Mouse (Mus musculus) adrenal gland, adult 2 months (tissue): ENCODE results near the gene Xrn1. TPM values are rescaled to one million over a fixed set of nuclear protein-coding genes. Genes with fewer than 3 reads are reported as not detected.
A peak's percentile ranks its signal among the peaks of the same experiment; 100 is the strongest.
"Not testable (repeated sequence)": the region's sequence is repeated elsewhere in the genome, so short reads cannot be mapped to it uniquely, and the experiment has no call there.

Source experiments
- DNase-seq: peaks from one replicate; pipeline ENCODE4 v3.0.0; 2021
- long read RNA-seq: library from polyadenylated mRNA; stranded (forward); transcript quantifications from one replicate; pipeline ENCODE4 v2.0.0, GENCODE M21; 2021
- polyA plus RNA-seq: library from polyadenylated mRNA; depleted of rRNA; stranded (reverse); fragments of >200 nt; gene quantifications from 2 replicates; pipeline ENCODE4 v1.2.3, GENCODE M21; 2012; rRNA removed
- total RNA-seq, 2 experiments: library from RNA; stranded (reverse); gene quantifications; 2 replicates each; pipeline ENCODE4 v1.2.3; 2021

Gene Xrn1
- total RNA-seq (10 to 100 TPM; 19.5 to 20.7 TPM), polyA plus RNA-seq (0.98 and 1.2 TPM in 2 replicates)
- long read RNA-seq, partial matches to known transcripts = 2 of 7 reads
- long read RNA-seq, other reads (novel, unspliced or antisense) = 5 of 7 reads

DNA sequence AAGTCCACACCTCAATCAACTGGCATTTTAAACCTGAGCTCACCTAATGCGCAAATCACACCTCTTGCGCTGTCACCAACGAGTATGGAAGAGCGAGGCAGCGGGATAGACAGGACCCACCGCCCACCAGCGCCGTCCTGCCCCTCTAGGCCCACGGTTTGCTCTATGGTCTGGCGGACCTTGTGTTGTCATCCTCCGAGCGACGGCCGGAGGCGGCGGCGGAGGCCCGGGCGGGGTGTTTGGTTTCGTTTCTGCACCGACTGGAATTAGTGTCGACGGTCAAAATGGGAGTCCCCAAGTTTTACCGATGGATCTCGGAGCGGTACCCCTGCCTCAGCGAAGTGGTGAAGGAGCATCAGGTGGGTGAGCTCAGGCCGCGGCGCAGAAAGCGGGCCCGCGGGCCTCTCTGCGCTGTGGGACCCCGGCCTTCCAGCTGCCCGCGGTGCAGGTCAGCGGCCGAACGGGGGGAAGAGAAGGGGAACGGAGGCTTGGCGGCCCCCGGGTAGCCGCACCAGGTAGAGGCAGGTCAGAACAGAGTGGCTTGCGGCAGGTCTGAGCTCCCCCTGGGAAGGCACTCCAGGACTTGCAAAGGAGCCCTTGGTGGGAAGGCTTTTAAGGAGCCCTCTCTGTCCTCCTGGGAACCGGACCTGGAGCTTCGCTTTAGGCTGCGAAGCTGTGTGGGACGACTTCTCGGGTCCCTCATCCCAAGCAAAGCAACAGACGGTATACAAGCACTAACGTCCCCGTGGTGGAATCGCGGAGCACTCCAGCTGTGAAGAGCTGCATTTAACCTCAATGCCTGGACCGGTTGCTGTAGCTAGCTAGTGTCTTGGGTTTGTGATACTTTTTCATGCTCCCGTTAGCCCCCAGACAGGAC, at the start of gene Xrn1:
Gene Xrn1, plus strand, starts transcription at position 176 of the 877 bp plus-strand sequence.
- DNase-seq = peak; percentile 96

DNA sequence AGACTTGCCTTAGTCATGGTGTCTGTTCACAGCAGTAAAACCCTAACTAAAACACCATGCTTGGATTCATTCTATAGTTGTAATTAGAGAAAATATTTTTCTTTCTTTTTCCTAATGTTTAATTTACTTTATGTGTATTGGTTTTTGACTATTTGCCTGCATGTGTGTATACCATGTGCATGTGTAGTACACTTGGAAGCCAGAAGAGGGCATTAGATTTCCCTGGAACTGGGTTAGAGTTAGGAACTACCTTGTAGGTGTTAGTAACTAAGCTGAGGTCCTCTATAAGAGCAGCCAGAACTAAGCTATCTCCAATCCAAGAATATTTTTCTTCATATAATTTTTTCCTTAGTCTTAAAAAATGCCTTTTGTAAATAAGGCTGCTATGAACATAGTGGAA, 21.7 kb upstream of the Xrn1 start:
- DNase-seq = no peak

DNA sequence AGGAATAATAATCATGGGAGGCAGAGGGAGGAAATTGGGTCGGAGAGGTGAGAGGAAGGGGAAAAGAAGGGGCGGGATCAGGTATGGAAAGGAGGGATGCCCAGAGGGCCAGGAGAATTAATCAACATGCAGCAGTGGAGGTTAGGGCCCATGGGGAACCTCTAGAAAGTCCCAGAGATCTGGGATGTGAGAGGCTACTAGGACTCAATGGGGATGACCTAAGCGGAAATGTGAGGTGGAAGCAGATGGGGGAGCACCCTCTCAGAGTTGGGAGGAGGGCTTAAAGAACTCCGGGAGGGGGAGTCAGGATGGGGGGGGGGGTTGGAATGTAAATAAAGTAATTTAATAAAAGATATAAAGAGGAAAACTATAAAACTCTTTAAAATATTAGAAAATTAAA, 902 bp upstream of the Xrn1 start:
- no peak for DNase-seq

DNA sequence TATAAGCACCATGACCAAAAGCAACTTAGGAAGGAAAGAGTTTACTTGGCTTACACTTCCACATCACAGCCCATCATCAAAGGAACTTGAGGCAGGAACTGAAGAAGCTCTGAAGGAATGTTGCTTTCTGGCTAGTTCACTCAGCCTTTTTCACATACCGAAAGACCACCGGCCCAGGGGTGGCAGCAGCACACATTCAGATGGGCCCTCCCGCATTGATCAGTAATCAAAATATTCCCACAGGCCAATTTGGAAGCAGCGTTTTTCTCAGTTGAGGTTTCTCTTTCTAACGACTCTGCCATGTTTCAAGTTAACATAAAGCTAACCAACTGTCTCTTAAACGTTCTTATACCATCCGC, 355 bp upstream of the Xrn1 start:
- no peak for DNase-seq

DNA sequence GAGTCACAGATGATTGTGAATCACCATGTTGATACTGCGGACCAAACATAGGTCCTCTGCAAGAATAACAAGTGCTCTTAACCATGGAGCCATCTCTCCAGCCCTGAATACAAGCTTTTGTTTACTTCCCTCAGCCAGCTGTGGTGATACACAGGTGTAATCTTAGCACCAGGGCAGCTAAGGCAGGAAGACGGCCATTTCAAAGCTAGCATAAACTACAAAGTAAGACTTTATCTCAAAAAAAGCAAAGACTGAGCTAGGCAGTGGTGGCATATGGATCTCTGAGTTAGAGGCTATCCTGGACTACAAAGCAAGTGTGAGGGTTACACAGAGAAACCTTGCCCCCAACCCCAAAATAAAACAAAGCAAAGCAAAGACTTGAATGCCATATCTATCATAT, 3.1 kb downstream of the Xrn1 start:
- DNase-seq = no peak

DNA sequence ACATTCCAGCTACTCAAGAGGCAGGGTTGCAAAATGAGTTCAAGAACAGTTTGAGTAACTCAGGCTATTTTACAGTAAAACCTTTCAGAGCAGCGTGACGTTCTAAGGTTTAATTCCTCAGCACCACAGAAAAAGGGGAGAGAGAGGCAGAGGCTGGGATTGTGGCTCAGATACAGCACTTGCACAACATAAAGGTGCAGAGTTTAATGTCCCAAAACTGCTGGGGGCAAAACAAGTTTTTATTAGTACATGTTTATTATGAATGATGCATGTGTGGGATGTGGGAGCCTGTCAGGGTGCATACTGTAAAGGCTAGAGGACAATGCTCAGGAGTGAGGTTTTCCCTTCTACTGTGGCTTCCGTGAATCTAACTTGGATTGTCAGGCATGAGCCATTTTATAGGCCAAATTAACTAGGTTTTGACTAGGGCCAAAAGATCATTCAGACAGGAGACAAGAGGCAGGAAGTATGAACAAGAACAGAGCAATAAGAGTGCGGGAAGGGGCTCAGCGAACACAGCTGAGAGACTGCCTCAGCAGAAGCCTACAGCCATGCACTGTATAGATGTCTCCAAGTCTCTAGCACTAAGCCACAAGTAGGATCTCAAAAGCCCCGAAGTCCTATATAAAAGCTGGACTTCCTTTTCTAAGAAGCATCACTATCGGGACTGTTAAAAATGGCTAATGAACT, 3.6 kb downstream of the Xrn1 start:
- DNase-seq = no peak

DNA sequence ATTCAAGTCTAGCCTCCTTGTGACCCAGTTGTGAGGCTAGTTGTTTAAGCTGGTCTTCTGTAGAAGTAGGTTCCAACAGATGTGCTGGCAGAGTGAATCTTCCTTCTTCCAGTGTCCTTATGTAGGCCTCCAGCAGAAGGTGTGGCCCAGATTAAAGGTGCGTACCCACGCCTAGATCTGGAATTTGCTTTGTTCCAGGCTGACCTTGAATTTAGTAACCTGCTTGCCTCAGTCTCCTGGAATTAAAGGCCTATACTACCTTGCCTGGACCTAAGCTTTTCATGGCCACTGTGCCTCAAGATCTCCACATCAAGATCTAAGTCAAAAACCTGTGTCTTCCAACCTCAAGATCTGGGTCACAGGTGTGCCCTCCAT, 4.2 kb downstream of the Xrn1 start:
- not testable (repeated sequence) for DNase-seq

DNA sequence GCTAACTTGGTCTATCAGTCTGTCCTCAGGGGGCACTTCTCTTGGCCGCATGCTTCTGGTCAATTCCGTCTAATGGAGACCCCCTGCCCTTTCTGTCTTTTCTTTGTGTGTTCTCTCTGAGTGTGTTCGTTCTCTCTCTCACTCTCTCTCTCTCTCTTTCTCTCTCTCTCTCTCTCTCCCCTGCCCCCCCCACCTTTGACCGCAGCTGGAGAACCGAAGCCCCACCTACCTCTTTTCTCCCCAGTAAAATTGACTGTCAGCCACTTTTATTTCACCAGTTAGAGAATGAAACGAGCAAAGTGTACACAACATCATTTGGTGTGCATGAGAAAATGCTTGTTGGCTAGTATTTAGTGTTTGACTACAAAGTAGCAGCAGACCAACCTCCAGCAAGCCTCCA, 4.7 kb downstream of the Xrn1 start:
- DNase-seq = no peak

DNA sequence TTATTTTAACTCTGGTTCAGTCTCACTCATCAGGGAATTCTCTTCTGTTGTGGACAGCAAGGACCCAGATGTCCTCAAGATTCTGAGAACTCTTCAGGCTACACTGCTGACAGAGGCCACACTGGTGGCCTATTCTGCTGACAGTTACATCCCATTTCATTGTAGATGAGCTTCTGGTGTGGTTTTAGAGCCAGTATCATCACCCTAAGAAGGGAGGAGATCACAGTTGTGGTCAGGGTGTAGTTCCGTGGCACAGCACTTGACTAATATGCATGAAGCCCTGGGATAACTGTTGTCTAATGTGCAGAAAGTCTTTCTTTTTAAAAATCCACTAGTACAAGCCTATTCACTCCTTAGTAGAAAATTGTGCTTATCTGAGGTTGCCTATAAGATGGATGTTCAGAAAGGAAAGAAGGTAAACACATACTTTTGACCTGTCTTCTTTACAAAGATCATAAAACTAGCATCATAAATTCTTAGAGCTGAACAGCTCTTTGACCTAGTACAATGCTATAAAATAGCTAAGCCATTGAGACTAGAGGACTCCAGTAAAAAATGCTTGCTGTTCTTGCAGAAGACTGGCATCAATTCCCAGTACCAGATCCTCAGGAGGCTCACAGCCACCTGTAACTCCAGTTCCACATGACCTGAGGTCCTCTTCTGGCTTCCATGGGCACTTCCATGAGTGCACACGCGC, 5.3 kb downstream of the Xrn1 start:
- no peak for DNase-seq

DNA sequence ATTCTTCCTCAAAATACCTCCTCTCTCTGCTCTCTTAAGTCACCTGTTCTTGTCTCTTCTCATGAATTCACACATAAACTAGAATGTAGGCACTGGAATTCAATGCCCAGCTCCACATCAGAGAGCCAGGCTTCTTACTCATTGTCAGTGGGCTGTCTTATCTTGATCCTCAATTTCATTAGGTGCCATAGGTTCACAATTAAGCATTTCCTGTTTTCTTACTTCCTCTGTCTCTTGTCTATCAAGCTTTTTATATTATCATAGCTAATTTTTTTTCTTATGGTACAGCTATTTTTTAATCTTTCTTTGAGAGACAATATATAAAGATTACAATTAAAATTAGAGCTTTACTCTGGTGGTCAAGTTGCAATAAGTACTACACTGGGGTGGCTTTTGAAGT, 6.5 kb downstream of the Xrn1 start:
- no peak for DNase-seq

DNA sequence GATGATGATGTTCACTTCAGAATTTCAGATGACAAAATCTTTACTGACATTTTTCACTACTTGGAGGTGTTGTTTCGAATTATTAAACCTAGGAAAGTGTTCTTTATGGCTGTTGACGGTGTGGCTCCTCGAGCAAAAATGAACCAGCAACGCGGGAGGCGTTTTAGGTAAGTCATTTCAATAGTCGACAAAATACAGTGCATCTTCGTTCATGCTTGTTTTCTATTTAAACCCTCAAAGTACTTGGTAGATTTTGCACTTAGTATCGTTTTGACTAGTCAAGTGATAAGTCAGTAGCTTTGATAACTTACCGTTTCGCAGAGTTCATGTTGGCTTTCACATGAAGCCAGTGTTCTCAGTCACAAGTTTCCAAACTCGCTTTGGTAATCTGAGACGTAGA, 9.5 kb downstream of the Xrn1 start:
- DNase-seq = no peak

DNA sequence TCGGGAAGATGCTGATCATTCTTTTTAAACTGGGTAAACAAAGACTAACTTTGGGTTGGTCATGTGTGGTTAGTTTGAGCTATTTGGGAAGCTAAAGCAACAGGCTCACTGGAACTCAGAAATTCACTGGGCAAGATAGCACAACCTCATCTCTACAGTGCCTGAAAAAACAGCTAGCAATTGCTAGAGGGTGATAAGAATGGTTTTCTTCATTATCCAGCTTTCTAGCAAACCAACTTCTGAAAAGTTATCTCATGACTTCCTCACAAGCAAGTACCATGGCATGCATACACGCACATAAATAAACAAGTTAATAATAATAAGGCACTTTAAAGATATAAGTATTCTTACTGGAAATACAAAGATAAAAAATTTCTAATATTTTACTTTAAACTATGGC, 23.7 kb downstream of the Xrn1 start:
- DNase-seq = no peak

DNA sequence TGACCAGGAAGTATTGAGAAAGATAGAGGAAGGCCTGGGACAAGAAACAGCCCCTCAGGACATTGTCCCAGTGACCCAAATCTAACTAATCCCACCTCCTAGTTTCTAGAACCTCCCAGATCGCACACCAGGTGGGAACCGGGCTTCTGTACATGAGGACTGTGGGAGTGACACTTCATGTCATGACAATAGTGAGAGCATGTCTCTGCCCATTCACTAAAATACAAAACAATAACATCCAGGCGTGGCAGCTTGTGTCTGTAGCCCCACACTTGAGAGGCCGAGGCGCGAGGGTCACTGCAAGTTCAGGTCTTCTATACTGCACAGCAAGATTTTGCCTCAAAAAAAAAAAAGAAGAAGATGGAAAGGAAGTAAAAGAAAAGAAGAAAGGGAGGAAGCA, 25.3 kb downstream of the Xrn1 start:
- no peak for DNase-seq

DNA sequence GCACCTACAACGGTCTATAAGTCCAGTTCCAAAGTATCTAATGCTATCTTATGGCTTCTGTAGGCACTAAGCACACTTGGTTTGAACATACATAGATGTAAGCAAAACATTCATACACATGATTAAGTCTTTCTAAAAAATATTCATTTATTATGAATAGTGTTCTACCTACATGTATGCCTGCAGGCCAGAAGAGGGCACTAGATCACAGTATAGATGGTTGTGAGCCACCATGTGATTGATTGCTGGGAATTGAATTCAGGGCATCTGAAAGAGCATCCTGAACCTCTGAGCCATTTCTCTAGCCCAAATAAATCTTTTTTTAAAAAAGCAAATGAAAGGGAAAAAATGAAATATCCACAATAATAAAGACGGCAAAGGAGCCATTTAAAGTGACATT, 37.7 kb downstream of the Xrn1 start:
- DNase-seq = no peak

DNA sequence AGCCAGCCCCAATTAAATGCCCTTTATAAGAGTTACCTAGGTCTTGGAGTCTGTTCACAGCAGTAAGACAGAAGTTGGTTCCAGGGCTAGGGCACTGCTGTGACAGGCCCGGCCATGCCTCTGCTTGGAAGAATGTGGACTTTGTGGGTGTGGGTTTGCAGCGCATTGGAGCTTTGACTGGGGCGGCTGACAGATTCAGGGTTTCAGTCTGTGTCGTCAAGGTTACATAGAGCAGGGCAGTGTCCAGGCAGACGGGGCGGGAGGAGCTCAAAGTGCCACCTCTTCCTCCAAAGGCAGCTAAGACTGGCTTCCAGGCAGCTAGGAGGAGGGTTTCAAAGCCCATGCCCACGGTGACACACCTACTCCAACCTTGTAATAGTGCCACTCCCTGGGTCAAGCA, 49.9 kb downstream of the Xrn1 start:
- DNase-seq = peak; percentile 27

DNA sequence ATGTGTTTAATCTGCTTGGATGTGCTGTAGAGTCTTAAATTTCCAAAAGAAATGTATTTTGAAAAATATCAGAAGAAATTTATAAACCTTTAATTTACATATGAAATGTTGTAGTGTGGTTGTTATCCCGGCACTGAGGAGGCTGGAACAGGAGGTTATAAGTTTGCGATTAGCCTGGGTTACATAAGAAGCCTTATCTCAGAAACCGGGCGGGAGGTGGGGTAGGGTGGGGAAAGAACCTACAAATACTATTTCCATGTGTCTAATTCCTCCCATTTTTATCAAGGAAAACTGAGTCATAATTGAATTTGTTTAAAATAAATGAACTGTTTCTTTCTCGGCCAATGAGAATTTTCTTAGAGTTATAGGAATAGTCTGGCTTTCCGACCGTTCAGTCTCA, 56.1 kb downstream of the Xrn1 start:
- DNase-seq = no peak

DNA sequence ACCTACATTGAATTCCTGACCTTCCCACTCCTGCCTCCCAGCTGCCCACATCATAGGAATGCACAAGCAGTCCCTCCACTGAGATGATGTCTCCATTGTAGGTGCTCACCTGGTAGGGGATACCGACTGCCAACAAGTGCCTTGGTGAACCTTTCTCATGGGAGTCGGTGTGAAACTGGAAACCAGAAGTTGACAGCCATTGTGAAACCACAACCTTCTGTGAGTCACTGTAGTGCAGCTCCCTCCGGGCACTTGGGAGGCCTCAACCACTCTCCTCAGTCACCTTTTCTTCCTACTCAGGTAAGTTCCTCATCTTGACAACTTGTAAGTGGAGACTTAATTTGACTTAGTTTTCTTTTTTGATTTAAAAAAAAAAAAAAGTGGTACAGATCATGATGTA, 69.4 kb downstream of the Xrn1 start:
- DNase-seq = no peak

DNA sequence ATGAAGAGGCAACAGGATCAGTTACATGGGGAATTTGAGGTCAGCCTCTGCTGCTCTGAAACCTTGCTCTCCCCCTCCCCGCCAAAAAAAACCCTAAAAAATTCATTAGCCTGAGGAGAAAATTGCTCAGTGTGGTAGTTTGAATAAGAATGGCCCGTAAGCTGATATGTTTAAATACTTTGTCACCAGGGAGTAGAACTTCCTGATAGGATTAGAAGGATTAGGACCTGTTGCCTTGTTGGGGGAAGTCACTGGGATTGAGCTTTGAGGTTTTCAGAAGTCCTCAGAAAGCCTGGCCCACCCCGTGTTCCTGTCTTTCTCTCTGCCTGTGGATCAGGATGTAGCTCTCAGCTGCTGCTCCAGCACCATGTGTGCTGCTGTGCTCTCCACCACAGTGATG, 73.4 kb downstream of the Xrn1 start:
- DNase-seq = no peak

DNA sequence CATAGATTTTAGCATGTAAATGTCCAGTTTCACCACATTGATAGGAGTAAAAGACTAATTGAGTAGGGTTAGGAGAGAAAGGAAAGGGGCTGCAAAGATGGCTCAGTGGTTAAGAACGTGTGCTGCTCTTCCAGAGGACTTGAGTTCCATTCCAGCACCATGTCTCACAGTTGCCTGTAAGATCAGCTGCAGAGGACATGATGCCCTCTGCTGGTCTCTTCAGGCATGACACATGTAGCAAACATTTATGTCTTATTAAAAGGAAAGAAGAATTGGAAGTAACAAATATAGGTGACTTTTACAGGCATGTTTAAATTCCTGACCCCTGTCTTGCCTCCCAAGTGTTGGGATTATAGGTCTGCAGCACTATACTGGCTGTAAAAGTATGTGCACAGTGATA, 74.3 kb downstream of the Xrn1 start:
- DNase-seq = peak; percentile 13

DNA sequence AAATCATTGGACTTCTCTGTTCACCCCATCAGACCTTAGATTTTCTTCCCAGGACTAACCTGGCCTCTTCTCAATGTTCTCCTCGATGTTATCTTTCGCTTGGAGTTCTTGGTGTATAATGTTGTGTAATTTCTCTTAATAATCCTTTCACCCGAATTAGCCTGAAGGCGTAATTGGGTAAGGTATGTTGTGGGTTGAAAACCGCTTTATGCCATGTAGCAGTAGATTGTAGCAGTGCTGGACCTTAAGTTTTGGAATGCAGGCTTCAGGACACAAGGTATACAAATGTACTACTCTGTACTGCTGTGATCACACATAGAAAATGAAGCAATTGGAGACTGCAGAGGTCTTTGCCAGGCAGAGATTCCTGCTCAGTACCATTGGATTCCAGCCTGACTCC, 75.3 kb downstream of the Xrn1 start:
- DNase-seq = no peak

DNA sequence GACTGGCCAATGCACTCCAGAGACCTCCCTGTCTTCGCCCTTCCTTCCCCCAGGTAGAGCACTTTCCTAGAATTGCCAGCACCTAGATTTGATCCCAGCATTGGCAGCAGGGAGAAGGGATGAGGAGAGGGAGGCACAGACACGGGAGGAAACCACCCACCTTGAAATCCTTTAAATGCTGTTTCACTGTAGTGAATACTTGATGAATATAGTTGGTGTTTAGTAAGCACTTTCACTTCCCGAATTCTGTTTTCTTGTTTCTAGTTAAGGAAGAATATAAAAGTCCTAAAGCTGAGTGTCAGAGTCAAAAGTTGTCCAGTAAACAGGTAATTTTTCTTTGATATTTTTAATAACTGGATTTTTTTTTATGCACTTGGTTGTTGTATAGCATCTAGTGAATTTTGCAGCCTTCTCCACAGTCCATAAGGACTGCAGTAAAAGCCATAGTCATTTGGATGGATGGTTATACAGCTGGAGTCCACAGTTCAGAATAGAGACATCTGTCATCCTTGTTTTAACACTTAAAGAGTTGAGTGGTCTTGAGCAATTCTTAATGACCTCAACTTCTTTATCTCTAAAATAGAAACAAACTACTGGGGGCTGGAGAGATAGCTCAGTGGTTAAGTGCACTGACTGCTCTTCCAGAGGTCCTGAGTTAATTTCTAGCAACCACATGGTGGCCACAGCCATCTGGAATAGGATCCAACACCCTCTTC, 81.0 kb downstream of the Xrn1 start:
- no peak for DNase-seq

DNA sequence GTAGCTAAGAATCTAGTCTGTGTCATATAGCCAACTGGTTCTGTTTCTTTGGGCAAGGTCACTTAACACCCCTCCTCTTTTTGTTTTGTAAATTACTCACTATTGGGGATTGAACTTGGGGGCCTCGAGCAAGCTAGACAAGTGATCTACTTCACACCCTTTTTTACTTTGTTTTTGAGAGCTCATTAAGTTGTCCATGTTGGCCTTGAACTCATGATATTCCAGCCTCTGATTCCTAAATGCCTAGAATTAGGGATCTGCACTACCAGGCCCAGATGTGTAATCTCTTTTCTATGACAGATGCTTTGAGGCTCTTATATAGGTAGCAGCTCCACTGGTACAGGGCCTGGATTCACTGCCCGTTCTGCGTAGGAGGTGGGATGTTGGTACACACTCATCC, 89.7 kb downstream of the Xrn1 start:
- DNase-seq = no peak
